Mouse (Mus musculus) cortical plate, adult 2 months (tissue): Measurements from ENCODE around the gene 1190005I06Rik.

ENCODE experiments used
- CTCF ChIP-seq: fragments of 200-500 bp; IDR thresholded peaks from 2 replicates; pipeline ENCODE4 v1.5.1; 2011; ENCODE audit warnings: mild to moderate bottlenecking, control low read depth, low read length; ENCODE audit not compliant: insufficient read depth; ENCODE audit errors: extremely low read depth
- POLR2A ChIP-seq: fragments of 200-500 bp; IDR thresholded peaks from 2 replicates; pipeline ENCODE4 v1.6.1; 2011; ENCODE audit warnings: mild to moderate bottlenecking, low read length, control low read depth; ENCODE audit not compliant: insufficient read depth; ENCODE audit errors: extremely low read depth

DNA sequence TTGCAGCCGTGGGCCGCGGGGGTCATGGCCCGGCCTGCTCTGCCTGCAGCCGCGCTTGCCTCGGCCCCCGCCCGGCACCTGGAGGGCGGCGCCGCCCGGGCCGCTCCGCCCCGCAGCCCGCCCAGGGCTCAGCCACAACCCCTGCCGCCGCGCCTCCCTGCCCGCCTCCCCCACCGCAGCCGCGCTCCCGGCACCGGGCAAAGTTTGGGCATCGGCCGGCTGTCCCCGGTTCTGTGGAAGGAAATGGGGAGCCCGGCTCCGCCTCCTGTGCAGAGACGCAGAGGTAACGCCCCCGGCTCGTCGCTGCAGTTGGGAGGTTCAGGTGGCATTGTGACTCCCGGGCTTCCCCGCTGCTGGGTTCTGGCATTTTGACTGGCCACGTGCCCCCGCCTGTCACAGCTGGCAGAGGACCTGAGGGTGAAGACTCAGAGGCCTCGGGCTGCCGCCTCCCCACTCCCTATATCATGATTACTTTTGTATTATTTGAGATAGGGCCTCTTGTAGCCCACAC lies 13.0 kb downstream of the 1190005I06Rik start:
- TF ChIP-seq CTCF (no peak), POLR2A (no peak)
